Mouse (Mus musculus) heart, postnatal 14 days (tissue): ENCODE measurements at regions not wholly inside any gene's neighbourhood (a gene's known extent, or its start where the extent isn't known, plus 50 kb on each side); places are given as distances from the start of the nearest gene placed in this dataset.

Experiments
- DNase-seq, 2 experiments: peaks; one replicate each; pipeline ENCODE4 v3.0.0; 2021 to 2022
- intact Hi-C: fragments of 180-260 bp; cut with DNase I; formaldehyde crosslinking; loops from one replicate; pipeline ENCODE4 v1.15.1; 2025

DNA sequence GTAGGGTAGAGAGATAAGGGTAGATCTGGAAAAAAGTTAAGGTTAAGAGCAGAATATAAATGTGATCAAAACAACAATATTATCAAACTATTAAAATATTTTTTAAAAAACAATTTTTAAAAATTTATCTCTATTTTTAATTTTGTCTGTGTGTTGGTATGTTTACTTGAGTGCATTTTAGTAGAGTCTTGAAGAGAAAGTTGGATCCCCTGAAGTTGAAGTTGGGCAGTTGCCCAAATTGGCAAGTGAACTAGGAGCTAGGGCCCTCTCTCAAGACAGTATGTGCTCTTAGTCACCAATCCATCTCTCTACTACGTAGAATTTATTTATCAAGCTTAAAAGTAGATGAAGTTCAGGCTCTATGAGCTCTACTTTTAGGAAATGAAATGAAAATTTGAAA lies 59.9 kb downstream of the Adamts1 start:
- intact Hi-C loops: no loop called here
- DNase-seq: no peak

DNA sequence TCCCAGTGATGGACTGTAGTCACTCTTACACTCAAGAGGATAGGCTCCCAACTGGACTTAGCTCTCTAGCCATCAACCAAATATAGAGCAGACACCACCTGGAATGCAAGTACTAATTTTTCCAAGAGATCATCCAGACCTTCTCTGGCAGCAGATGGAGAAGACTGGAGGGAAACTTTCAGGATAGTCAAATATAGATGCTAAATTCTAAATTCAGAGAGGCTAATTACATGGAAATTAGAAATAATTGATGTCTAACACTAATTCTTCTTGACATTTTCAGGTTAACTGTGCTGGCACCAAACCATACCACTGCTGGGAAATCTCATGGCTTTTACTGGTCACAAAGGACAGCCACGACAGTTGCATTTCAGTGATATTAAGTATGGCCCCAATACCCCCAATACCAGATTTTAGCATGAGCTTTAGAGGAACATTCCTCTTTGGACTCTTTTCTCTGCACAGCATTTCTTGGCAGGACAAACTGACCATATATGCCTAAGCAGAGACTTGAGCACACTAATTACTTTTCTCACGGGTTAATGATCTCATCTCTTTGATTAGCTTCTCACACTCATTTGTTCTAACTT lies 64.2 kb downstream of the Adamts1 start:
- DNase-seq: no peak
- intact Hi-C loops: no loop called here

GRCm38 (mm10) chr16:85728026-85728425 lies 74.9 kb downstream of the Adamts1 start:
- intact Hi-C loops: no loop called here

GRCm38 (mm10) chr16:85721968-85722367 lies 80.9 kb downstream of the Adamts1 start:
- intact Hi-C loops: loop anchor here (5.0 kb wide), 2 partner anchors 80 to 695 kb away; partner anchors contain the start of gene Adamts1
- peak in 1 of 2 experiments; percentile 41 for DNase-seq

More at GRCm38 (mm10) chr16:85728026-85728425, 74.9 kb downstream of the Adamts1 start:
- DNase-seq: no peak

DNA sequence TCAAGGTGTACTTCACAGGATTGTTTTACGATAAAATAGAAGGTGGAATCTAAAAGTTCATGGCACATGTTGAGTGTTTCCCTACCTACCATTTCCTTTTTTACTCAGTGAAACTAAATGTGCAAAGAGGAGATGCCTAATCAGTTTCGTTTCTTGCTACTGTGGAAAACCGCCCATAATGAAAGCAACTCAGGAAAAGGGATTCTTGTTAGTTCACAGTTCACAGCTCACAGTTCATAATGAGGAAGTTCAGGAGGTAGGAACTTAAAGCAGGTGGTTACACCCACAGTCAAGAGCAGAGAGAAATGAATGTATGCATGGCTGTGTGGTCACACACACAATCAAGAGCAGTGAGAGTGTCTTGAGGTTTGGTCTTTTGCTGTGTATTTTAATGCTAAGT lies 90.6 kb downstream of the Adamts1 start:
- intact Hi-C loops: no loop called here
- DNase-seq: no peak

DNA sequence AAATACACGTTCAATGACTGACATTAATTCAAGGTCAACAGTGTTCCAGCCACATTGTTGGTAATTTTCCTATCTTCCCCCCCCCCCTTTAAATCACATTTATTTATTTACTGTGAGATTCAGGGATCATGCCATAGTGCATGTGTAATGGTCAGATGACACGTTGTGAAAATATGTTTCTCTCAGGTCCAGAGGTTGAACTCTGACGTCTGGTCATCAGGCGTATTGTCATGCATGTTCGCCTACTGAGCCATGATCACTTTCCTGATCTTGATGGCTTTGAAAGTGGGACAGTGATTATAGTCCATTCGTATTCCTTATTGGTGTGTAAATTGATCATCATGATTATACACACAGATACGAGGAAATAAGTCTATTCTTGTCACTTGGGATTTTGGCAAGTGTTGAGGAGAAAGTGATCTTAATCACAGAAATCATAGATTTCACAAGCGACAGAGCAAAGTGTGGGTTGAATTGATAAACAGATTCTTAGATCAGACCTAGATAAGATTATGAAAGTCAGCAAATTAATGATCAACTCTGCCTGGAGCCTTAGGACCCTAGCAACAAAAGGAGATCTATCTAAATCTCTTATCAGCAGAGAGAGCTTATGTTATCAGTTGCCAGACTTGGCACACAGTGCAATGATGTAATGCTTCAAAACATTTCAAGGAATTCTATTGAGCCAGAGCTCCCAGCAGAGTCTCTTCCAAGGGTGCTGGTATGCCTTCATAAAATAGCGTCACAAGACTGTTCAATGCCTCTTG lies 98.5 kb downstream of the Adamts1 start:
- DNase-seq: no peak
- intact Hi-C loops: no loop called here

DNA sequence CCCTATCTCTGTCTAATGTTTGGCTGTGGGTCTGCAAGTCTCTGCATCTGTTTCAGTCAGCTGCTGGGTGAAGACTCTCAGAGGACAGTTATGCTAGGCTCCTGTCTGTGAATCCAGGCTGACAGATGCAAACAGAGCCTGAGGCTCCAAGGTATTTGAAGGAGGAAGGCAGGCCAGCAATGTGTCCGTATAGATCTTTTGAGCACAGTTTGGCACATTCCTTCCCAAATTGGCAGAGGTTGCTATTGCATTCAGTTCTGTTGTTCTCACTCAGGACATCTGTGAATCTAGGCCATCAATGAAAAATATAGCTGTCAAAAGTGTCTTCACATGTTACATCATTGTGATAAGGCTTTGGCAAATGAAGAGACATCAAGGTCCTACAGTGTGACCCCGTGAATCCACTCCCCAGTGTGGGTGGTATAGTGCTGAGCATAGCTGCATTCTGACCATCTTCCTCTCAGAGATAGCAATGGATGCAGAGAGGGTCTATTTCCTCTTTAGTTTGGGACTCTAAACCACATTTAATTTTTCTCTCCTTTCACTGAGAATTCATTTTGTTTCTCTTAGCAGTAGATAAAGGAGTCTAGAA lies 99.9 kb downstream of the Adamts1 start:
- no peak for DNase-seq
- intact Hi-C loops: no loop called here

DNA sequence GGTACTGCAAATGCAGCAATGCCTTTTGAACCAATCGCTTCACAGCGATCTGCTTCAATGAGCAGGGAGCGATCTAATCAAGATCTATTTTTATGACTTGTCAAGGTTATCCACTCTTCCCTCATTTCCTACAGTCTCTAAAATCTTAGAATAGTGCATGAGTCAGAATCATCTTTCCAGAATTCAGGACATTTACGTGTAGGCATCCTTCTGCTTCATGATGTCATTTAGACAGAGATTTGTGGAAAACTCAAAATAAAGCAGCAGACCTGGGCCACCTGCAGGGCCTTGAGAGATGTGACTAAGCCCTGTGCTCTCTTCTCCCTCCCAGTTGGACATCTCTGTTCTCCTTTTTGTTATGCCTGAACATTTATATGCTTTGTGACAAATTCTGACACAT lies 103.6 kb downstream of the Adamts1 start:
- no peak for DNase-seq
- intact Hi-C loops: no loop called here

- DNase-seq: no peak
- intact Hi-C loops: no loop called here
Measured at GRCm38 (mm10) chr16:85682721-85683120, 120.2 kb downstream of the Adamts1 start.

GRCm38 (mm10) chr16:85680351-85680750 lies 122.6 kb downstream of the Adamts1 start:
- no peak for DNase-seq
- intact Hi-C loops: no loop called here

- DNase-seq: no peak
- intact Hi-C loops: loop anchor here (1.0 to 10.0 kb wide), 5 partner anchors 154 to 944 kb away; partner anchors contain the start of gene Mrpl39
Measured at GRCm38 (mm10) chr16:85678781-85679180, 124.1 kb downstream of the Adamts1 start.

DNA sequence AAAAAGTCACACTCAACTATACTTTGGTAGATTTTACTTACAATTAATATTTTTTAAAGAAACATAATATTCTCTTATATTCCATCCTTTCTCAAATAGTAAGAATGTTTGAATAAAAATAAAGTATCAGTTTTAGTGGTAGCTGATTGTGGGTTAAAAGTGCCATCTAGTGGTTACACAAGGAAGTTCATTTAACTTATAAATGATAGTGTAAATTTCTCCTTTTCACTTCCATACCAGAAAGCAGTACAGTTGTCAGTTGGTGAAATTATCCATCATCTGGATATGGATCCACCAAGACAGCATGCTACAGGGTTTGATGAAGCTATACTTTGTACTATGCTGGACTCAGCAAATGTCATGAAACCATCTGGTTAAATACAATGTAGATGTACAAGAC lies 124.7 kb downstream of the Adamts1 start:
- DNase-seq: no peak
- intact Hi-C loops: loop anchor here (1.0 to 10.0 kb wide), 5 partner anchors 153 to 943 kb away; partner anchors contain the start of gene Mrpl39

GRCm38 (mm10) chr16:85677027-85677426 lies 123.8 kb upstream of the Cyyr1 start:
- intact Hi-C loops: loop anchor here (5.0 to 10.0 kb wide), 4 partner anchors 152 to 942 kb away; partner anchors contain the start of gene Mrpl39
- DNase-seq: peak; percentile 21 to 53

DNA sequence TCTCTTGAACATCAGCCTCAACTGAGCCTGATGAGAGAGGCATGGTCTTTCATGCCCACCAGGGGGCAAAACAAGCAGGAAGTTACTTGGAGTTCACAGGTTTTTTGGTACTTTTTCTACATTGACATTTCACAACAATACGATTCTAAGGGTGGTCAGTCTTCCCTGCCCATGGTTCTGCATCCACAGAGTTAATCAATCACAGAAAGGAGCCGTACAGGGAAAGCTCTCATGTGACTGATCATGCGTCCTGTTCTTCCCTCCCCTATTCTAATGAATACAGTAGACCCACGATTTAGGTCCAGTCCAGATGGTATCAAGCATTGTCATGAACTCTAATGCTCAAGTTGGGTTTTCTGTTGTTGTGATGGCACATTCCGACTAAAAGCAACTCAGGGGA lies 115.6 kb upstream of the Cyyr1 start:
- no peak for DNase-seq
- intact Hi-C loops: no loop called here

DNA sequence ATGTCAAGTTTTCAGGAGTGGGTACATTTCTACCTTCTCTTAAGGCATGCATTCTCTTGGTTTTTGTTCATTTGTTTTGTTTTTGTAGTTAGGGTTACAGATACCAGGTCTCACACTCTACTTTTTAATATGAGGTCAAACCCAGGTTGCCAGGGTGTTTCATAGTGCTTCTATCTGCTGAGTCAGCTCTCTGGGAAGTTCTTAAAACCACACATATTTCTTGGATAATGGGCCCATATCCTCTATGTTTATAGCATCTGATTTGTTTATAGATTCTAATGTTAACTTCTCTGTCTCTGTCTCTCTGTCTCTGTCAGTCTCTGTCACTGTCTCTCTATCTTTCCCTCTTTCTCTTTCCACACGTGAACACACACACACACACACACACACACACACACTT lies 114.6 kb upstream of the Cyyr1 start:
- intact Hi-C loops: no loop called here
- no peak for DNase-seq

DNA sequence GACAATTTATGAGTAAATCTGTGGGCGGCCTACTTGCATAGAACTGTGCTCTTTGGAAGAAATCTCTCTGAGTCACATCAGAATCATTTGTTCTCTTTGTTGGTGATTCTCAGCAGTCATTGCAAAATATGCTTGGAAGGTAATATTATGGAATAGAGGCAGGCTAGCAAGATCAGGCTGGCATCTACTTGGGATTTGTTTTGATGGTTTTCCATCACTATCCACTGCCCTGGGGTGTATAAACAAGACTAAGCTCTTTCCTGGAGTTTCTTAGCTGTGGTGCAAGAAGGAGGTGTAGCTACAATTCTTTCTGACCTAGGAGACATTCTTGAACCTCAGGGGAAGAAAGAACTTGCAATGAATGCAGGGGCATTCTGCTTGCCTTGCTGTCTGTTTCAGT lies 96.3 kb upstream of the Cyyr1 start:
- intact Hi-C loops: no loop called here
- DNase-seq: no peak

DNA sequence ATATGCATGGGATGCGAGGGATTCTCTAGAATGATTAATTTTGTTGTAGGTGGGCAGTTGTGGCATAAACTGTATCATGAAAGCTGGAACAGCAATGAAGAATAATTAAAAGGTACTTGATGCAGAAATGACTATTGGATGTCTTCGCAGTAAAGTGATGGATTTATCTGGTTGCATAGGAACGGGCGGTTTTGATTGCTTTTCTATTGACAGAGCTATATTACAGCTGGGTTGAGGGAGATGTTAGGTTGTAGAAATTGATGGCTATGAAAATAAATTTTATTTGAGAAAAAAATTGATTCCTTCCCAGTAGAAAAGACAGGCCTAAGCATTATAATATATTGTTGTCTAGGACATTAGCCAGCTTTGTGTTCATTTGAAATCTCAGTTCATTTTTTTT lies 87.8 kb upstream of the Cyyr1 start:
- DNase-seq: no peak
- intact Hi-C loops: no loop called here

DNA sequence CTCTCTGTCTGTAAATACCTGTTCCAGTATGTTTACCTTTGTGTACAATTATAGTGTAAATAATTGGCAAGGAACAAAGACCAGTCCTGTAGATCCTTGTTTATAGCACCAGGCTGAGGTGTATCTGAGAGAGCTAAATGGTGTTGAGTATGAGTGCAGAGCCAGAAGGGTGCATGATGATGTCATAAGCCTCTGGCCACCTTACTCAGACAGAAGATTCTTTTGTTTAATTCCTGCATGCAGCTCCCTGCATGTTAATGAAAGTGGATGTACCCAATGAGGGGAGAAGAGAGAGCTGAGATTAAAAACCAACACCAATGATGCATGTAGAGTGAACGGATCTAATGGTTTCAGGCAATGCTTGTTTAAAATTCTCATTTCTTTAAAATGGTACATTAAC lies 83.9 kb upstream of the Cyyr1 start:
- intact Hi-C loops: no loop called here
- DNase-seq: no peak

DNA sequence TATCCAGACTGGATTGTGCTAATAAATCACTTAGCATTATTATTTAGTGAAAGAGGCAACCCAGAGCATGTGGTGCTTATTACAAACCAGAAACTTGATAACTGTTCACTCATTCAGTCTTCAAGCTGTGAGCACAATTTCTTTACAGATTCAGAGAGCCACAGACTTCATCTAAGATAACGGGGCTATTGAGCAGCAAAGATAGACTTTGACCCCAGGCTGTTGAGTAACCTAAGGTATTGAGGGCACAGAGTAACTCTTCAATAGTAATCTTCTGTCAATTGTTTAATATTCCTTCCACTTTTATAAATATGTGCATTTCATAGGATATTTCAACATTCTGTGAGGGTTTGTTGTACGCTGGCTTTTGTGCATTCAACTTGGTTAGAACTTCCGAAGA lies 76.5 kb upstream of the Cyyr1 start:
- DNase-seq: no peak

DNA sequence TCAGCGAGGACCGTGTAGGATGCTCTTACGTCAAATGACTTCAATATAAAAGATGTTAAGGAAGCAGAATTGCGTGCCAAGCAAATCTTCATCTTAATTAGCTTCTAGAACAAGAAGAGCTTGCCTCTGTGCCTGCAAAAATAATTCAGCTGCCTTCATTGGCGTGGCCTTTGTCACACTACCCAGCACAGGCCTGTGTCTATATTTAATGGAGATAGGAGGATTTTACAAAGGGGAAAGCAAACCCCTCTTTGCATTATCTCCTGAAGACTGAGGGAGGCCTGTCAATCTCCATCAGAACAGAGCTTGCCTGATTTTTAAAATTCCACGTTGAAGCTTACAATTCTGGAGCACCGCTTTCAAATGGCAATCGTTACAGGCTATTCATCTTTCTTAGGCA lies 71.3 kb upstream of the Cyyr1 start:
- intact Hi-C loops: no loop called here
- DNase-seq: no peak

More for the DNA sequence above, 76.5 kb upstream of the Cyyr1 start:
- intact Hi-C loops: no loop called here

- DNase-seq: no peak
- intact Hi-C loops: no loop called here
Measured at GRCm38 (mm10) chr16:85604089-85604488, 50.9 kb upstream of the Cyyr1 start.
